Mouse (Mus musculus): ENCODE measurements around the gene Epb41l1.
"Not testable (repeated sequence)": the region's sequence is repeated elsewhere in the genome, so short reads cannot be mapped to it uniquely, and the experiment has no call there.

Epb41l1 gene

DNA sequence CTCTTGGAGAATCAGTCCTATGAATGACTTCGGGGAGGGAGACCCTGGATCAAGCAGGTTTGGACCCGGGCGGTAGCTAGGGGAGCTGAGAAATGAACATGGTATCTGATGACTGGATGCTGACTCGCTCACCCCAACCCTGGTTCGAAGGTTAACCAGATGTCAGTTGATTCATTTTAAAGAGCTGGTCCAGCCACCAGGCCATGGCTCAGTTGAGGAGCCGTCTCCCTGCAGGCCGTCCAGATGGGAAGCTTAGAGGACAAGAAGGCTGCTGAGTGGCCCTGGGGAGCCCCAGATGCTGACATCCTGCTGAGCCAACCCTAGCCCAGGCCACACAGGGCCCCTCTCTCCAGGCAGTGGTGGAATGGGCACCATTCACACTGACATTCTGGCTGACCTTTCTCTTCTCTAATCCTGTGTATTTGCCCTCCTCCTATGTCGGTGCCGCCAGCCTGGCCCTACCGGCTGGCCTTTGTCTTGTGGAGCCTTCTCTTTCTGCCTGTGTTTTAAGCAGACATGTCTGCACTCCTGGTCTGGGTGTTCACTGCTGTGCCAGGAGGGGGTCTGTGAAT lies 67.0 kb downstream of the Epb41l1 start:
- no peak for DNase-seq (ENCODE audit: low spot score)

DNA sequence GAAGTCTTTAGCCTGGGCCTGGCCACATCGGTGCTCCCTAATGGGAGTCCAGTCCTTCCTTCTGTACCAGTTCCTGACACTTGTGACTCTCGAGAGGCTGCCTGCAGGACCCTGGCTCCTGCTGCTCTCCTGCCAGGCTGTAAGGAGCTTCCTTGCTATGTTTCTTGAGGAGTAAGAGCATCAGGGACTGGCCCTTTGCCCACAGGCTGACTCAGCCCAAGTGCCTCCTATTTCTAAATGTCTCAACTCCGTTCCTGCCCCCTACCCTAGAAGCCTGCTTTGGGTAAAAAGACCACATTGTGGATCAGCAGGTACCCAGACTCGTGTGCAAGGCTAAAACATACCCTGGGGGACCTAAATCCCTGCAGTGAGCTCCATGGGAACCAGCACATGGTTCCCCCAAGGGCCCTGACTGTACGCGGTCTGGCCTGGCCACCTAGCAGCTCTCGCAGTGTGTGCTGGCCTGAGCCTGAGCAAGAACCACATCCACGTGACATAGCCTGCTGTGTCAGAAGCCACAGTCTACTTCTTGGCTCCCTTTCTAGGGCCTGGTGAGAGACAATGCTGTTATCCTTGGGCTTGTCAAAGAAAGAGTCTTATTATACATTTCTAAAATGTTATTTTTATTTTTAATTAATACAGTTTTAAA lies 67.6 kb downstream of the Epb41l1 start:
- DNase-seq (ENCODE audit: low spot score) = no peak

DNA sequence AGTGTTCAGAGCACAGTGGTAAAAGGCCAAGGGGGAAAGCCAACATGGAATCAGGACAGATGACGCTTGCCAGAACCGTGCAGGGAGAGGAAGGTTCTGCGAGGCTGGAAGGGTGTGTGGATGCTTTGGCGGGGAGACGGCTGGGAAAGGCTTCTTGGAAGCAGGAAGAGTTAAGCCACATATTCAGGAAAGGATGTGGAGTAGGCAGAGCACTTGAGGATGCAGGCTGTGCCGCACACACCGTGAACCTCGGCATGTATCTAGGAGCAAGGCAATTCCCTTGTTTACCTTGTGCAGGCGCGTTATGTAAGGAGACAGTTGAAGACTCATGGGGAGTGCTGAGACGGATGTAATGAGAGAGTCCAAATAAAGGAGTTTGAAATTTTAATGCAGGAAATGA lies 69.5 kb downstream of the Epb41l1 start:
- no peak for DNase-seq (ENCODE audit: low spot score)

DNA sequence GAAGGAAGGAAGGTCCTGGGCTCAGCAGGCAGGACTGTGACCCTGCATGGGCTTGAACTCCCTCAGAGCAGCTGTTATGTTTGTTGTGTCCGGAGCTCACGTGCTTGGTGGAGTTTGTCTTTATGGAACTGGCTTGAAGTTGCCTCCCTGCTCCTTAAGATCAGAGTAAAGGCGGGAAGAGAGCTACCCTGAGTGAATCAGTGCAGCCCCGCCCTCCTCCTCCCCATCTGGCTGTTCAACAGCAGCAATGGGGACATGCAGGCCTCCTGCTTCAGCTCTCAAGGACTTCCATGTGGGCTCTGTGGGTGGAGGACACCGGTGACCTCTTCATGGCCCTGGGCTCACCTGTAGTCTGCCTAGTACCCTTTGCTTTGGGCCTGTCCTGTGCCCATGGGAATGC lies 71.1 kb downstream of the Epb41l1 start:
- no peak for DNase-seq (ENCODE audit: low spot score)

DNA sequence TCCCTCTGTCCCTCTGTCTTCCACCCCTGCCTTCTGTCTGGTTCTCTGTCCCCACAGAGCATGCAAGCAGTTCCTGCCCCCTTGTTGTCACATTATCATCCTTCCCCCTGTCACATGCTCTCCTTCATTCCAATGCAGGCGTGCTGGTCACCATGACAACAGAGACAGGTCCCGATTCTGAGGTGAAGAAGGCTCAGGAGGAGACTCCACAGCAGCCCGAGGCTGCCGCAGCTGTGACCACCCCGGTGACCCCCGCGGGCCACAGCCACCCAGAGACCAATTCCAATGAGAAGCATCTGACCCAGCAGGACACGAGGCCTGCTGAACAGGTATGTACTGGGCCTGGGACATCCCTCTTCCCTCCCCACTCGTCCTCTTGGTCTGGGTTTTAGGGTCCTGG lies 73.1 kb downstream of the Epb41l1 start:
- DNase-seq (ENCODE audit: low spot score) = no peak

DNA sequence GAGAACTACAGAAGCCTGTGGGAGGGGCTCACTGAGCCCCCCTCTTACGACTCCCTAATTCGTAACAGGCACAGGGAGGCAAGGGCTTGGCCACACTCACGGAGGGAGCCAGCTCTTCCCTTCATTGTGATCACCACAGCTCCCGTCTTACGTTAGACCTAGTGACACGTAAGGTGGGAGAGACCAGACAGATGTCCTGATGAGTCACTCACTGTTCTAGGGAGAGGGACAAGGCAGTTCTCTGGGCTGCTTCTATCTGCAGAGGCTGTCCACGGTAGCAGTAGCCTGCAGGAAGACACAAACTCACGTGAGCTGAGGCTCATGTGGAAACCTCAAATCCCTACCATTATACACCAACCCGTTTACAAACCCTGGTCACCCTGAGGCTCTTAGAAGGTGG lies 73.8 kb downstream of the Epb41l1 start:
- DNase-seq (ENCODE audit: low spot score) = no peak

DNA sequence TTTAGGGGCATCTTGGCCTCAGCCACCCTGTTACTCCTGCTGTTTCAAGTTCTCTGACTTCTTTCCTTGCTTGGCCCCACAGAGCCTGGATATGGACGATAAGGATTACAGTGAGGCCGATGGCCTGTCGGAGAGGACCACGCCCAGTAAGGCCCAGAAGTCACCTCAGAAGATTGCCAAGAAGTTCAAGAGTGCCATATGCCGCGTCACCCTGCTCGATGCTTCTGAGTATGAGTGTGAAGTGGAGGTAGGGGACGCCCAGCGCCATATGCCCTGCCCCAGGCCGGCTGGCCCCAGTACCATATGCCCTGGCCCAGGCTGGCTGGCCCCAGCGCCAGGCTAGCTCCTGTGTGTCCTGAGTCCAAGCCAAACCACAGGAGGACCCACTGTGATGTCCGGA lies 74.2 kb downstream of the Epb41l1 start:
- DNase-seq (ENCODE audit: low spot score) = no peak

DNA sequence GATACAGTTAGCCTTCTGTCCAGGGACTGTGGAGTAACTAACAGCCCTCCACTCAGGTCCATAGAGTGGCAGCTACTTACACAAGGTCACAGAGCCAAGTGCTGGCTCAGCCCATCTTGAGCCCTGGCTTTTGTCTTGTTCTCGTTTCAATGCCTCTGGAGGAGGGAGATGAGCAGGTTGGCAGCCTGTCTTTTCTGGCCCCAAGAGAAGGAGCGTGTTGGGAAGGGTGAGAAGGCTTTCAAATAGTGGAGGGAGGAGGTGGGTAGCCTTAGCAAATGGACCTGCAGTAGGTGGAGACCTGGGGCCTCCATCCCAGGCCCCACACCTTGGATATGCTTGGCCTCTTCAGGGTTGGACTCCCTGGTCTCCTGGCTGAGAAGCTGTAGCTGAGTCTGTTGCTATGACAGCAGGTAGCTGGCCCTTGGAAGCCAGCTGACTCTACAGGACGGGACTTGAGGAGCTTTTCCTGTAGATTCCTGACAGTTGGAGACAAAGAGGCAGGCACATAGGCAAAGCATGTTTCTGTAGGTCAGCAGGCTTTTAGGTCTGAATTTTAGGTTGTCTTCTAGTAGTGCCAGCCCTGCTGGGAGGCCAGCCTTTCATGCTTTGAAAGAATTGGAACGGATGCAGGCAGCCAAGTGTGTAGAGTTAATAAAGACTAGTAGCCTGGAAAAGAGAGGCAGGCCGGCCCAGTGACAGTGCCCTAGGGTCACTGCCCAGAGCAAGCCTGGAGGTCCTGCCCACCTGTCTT lies 76.3 kb downstream of the Epb41l1 start:
- DNase-seq (ENCODE audit: low spot score) = no peak

DNA sequence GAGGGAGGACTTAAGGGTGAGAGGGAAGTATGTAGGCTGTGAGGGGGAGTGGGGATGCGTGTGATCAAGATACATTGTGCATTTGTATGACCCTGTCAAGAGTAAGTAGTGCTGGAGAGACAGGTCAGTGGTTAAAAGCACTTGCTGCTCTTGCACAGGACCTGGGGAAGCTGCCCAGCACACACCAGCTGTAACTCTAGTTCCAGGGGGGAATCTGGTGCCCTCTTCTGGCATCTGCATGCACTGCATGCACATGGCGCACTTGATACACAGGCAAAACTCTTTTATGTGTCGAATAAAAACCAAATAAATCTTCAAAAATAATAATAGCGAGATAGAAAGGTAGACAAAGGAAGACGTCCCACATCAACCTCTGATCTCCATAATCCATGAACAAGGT lies 77.2 kb downstream of the Epb41l1 start:
- DNase-seq (ENCODE audit: low spot score) = no peak

DNA sequence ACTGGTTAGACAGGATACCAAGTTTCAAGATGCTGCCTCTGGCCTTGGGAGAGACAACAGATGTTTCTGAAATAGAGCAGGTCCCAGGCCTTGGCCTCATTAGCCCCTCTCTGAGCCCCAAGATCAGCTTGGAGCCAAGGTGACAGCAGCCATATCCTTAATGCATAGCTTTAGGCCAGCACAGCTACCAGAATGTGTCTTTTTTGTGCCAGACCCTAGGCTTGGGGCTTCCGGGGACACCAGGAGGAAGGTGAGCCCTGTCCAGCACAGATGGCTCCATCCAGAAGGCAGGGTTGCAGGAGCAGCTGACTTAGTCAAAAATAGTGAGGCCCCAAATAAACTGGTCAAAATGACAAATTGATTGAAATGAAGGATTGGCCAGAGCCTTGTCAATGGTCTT lies 80.3 kb downstream of the Epb41l1 start:
- DNase-seq (ENCODE audit: low spot score) = no peak

DNA sequence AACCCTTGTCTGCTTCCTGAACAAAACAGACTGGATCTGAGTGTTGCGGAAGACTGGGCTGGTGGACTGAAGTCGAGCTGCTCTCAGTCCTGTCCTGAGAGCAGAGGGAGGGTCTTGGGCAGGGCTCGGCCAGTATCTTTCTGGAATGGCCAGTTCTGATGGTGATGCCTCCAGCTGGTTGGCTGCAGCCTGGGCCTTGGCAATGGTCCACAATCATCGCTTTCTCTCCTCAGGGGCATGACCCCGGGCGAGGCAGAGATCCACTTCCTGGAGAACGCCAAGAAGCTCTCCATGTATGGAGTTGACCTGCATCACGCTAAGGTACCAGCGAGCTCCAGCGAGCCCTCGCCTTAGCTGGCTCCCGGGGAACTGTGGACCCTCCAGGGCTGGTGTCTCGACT lies 84.8 kb downstream of the Epb41l1 start:
- DNase-seq (ENCODE audit: low spot score) = no peak

DNA sequence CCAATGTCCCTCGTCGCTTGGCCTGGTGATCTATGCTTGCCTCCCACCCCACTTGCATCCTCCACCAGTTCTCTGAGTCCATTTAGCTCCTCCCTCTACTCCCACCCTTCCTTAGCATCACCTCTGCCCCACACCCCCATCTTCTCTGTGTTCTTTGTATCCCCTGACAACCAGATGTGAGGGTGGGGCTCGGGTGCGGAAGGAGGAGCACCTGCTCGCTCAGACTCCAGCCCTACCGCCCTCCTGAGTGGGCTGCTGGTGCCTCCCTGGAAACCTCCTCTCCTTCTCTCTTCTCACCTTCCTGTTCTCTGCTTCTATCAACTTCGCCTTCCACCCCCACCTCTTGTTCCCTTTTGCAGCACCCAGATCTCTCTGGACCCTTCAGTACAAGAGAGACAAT lies 91.3 kb downstream of the Epb41l1 start:
- no peak for DNase-seq (ENCODE audit: low spot score)

DNA sequence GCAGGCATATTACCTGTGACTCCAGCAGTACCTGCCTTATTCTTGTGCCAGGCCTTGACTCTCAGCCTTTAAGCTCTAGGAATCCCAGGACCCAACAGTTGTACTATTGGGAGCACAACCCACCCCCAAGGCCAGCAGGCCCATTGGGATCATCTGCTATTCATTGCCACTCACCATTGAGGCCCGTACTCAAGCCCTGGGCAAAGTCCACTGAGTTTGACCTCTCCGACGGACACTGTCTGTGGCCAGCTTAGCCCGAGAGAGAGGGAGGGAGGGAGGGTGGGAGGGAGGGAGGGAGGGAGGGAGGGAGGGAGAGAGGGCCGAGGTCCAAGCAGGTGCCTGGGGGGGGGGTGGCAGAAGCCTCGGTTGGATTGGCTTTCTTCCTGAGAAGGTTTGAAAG lies 91.9 kb downstream of the Epb41l1 start:
- no peak for DNase-seq (ENCODE audit: low spot score)

DNA sequence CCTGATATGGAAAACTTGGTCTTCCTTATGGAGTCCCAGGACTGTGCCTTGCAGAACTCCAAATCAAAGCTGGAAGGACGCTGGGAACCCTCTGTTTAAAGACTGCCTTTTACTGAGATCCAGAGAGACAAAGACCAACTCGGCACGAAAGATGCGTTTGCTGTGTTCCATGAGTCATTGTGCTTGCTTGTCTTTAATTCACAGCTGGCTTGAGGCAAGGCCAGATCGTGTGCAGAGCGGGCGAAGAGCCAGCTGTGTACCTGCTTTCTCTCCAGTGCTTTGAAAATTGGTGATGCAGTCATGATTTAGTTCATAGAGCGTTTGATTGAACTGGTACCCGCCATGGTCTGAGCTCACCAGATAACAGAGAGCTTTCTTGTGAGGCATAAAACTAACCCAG lies 94.4 kb downstream of the Epb41l1 start:
- no peak for DNase-seq (ENCODE audit: low spot score)

DNA sequence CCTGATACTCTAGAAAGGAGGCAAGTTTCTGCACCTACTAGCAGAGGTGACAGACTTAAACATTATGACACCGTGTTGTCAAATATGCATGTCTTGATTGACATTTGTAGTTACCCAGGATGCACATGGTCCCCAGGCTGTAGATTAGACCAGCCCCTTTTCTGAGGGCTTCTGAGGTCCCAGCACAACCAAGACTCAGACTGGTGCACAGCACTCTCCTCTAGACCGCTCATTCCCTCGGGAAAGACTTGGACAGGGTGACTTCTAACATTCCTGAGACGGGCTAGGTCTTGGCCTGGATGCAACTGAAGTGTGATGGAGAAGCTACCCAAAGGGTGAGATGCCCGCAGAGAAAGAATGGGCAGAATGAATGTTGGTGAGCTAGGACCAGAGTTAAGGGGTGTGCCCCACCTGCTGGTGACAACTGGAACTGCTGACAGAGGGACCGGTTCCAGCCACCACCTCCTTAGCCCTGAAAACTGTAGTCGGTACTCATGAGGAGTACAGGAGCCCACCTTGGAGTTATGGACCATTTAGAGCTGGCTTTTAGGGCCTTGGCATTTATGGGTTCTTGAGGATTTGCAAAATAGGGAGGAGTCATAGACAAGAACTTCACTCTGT lies 95.0 kb downstream of the Epb41l1 start:
- peak; percentile 56 for DNase-seq (ENCODE audit: low spot score)

DNA sequence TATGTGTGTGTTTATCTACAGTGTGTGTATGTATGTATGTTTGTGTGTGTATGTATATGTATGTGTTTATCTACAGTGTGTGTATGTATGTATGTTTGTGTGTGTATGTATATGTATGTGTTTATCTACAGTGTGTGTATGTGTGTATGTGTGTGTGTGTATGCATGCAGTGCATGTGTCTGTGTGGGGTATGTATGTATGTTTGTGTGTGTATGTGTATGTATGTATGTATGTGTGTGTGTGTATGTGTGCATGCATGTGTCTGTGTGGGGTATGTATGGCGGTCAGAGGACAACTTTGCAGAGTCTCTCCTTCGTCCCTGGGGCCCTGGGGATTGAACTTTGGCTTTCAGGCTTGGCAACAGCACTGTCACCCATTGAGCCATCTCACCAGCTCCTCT lies 96.0 kb downstream of the Epb41l1 start:
- not testable (repeated sequence) for DNase-seq (ENCODE audit: low spot score)

DNA sequence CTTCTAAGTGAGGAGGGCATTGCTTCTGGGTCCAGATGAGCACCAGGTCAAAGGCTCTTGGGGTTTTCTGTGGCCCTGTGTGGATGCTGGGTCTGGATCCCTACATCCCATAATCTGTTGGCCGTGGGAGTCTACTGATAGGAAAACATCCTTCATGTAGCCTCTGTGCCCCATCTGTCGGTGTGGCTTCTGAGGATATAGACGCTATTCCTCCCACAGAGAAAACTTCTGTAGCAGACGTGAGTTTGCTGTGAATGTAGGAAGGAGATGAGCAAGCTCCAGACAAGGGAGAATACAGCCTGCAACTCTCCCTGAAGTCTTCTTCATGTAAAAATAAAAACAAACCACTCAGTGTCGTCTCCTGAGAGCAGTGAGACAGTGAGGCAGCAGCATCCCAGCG lies 97.6 kb downstream of the Epb41l1 start:
- DNase-seq (ENCODE audit: low spot score) = no peak

DNA sequence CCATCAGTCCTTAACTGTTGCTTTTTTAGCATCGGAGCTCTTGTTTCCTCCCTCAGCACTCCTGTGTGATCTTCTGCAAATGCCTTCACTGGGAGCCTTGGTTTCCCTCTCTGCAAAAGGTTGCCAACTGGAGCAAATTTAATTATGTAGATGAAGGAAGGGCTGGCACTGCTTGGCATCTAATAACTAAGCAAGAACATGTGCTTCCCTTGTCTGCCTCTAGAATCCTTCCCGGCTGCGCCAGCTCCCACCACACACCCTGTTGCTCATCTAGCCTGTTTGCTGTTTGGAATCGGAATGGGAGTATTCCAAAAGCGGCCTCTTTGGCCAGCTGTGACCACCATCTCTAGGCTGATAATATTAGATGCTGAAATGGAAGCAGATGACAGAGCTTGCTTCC lies 98.9 kb downstream of the Epb41l1 start:
- DNase-seq (ENCODE audit: low spot score) = no peak

DNA sequence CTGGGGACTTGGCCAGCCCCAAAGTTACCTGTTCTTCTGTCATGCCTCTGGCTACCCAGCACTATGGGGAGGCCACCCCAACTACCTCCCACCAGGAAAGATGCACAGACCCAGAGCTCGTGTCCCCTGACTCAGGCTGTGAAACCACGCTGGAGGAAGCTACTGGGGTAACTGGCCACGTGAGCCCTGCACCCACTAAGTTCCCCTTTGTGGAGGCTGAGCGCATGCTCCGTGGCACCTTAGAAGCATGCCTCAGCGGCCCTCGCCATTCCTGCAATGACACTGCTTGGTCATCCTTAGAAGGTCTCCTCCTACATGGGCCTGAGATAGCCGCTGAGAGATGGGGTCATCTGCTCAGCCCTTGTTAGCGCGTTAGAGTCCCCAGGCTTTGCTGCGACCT lies 102.3 kb downstream of the Epb41l1 start:
- no peak for DNase-seq (ENCODE audit: low spot score)

DNA sequence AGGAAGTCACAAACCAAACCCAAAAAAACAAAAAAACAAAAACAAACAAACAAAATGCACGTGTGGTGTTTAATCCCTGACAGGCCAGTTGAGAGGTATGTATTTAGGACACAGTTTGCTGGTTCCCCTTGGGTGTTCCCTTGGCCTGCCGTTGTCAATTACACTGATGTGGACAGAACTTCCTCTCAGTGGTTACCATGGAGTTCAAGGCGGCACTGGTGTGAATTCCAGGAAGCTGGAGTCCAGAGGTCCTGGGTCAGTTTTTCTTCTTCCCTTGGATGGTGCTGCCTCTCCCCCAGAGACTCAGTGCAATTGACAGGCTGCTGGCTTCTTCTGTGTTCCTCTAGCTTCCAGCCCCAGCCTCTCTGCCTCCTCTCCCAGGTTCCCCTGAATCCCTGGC lies 103.4 kb downstream of the Epb41l1 start:
- no peak for DNase-seq (ENCODE audit: low spot score)

DNA sequence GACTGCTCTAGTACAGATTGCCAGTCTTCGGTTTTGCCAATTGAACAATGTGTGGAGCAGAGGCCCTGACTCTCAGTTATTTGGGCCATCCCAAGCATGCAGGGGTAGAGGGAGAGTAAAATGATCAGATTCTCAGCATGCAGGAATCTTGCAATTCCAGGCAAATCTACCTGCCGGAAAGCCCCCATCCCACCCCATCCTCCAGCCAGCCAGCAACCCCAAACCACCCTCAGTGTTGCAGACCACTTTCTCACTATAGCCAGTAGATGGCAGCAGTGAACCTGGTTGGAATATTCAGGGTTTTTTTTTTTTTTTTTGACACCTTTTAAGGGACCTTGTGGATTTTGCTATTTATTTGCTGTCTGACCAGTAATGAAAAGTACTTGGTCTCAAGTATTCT lies 109.0 kb downstream of the Epb41l1 start:
- DNase-seq (ENCODE audit: low spot score) = no peak

DNA sequence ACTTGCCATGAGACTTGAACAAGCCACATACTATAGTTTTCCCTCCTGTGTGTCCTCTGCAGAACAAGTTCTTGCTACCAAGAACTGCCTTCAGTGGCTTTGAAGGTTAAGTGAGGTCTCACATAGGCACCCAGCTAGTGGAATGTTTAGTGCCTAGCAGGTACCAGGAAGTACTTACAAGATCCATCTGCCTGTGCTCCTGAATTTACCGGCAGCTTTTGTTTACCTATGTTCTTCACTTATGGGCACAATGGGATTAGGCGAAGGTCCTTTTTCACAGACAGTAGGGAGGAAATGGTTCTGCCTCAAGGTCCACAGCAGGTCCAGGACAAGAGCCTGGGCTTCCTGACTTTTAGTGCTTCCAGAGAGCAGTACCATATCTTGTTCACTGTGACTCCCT lies 112.5 kb downstream of the Epb41l1 start:
- no peak for DNase-seq (ENCODE audit: low spot score)

DNA sequence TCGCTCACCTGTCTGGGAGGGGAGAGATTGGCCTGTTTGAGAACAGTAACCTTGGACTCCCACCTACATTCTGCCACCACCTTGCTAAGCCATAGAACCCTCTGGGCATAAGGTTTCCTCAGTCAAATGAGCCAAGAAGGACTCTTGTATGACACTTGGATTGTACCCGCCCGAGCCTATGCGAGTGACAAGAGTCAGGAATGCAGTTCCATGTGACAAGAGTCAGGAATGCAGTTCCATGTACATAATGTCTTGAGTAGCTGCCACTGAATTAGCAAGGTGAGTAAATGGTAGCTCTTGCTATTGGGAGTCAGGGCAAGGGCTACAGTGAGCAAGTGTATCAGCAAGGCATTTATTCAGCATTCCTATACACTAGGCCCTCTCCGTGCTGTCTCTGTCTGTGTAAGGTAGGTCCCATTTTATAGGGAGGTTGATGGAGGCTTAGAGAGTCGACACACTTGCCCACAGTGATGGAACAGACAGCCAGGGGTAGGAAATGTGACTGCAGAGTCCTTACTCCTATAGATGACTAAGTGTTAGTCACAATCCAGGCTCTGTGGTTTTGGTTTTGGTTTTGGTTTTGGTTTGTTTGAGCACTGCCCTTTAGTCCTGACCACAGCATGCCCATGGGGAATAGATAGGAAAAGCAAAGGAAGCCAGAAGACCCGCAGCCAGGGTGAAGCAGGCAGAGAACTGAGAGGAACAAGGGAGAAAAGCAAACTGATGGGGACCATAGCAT lies 118.3 kb downstream of the Epb41l1 start:
- DNase-seq (ENCODE audit: low spot score) = no peak

Measured in urinary bladder, postnatal 10 days (tissue).